Mouse (Mus musculus) gonadal fat pad, adult 2 months (tissue): ENCODE results near the gene Rabgef1. TPM values are rescaled to one million over a fixed set of nuclear protein-coding genes. Genes with fewer than 3 reads are reported as not detected.

Experiments used
- DNase-seq: peaks from one replicate; pipeline ENCODE4 v3.0.0-alpha.2; 2012; ENCODE audit warnings: low read depth
- polyA plus RNA-seq: library from polyadenylated mRNA; depleted of rRNA; stranded (reverse); fragments of >200 nt; gene quantifications from 2 replicates; pipeline ENCODE4 v1.2.3, GENCODE M21; 2012; rRNA removed

Rabgef1 gene
- 18.8 and 23.7 TPM in 2 replicates for polyA plus RNA-seq

GRCm38 (mm10) chr5:130171423-130171954 lies at the start of gene Rabgef1:
Rabgef1 (plus strand) TSS chr5:130171798.
- no peak for DNase-seq

DNA sequence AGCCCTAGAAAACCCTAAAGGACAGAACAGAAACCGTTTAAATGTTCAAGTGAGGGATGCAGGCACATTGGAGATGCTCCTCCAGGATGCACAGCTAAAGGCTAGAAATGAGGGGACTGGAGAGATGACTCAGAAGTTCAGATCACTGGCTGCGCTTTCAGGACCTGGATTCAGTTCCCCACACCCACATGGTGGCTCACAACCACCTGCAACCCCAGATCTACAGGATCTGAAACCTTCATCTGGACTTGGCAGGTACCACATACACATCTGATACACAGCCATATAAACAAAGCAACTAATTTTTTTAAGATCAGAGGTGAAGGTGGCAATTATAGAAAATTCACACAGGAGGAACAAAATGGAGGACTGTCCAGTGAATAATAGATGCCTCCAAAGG lies 49.2 kb upstream of the Rabgef1 start:
- no peak for DNase-seq

DNA sequence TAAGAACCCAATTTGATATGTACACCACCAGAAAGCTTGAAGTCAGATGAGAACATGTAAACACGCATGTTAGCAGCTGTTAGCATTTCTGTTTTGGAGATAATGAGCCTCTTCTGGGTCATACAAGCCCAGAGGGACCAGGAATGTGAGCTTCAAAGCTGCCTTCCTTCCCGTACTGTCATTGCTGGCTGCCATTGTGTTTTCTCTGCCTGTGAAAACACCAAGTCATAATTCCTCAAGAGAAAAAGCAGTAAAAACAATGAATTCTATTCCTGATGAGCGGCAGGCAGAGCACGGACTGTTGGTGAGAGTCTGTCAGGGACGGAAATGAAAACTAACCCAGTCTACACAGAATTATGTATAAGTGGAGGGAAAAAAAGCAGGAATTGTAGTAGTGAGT lies 47.3 kb upstream of the Rabgef1 start:
- DNase-seq = no peak

DNA sequence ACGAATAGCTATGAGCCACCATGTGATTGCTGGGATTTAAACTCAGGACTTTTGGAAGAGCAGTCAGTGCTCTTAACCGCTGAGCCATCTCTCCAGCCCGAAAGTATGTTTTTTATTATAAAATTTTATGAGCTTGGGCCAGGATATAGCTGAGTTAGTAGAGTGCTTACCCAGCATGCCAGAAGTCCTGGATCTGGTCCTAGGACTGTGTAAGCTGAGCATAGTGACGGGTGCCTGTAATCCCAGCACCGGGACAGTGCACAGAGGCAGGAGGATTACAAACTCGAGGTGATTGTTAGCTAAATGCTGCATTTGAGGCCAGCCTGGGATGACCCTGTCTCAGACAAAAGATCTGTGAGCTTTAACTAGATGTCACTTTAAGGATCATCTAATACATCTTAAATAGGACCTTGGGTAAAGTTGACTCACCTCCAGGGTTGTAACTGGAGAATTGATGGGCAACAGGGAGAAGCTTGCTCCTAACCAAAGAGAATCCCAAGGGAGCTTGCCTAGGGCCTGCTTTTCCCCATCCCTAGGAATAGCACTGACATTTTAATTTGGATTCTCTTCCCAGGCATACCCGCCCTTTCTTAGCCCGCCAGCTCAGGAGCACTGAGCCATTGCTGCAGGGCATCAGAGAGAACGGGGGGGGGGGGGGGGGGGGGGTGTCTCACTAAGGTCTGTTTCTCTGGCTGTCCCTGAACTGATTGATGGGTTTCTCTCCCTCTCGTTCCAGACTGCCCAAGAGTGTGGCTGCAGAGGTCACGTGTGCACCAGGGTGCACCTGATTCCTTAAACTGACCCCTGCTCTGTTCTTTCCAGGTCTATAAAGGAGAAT lies 42.7 kb upstream of the Rabgef1 start:
- DNase-seq = no peak

- DNase-seq = no peak
These were observed 42.1 kb upstream of the Rabgef1 start for GRCm38 (mm10) chr5:130129524-130129793.

- no peak for DNase-seq
These were observed 35.0 kb upstream of the Rabgef1 start for GRCm38 (mm10) chr5:130136597-130136996.

DNA sequence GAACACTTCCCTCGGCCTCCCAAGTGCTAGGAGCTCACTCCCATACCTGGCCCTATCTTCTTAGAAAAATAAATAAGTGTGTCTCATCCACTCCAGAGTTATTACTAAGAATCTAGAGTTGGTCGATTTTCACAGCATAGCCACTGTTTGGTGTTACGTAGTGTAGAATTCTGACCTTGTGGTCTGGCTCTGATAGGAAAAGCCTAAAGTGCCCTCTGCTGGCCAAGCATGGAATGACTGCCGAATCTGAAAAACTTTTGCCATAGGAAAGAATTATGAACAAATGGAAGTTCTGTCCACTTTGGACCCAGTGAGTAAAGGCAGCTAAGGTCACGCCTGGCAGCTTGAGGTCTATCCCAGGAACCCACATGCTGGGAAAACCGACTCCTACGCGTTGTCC lies 32.2 kb upstream of the Rabgef1 start:
- DNase-seq = peak; percentile 12

GRCm38 (mm10) chr5:130141138-130141537 lies 30.5 kb upstream of the Rabgef1 start:
- no peak for DNase-seq

DNA sequence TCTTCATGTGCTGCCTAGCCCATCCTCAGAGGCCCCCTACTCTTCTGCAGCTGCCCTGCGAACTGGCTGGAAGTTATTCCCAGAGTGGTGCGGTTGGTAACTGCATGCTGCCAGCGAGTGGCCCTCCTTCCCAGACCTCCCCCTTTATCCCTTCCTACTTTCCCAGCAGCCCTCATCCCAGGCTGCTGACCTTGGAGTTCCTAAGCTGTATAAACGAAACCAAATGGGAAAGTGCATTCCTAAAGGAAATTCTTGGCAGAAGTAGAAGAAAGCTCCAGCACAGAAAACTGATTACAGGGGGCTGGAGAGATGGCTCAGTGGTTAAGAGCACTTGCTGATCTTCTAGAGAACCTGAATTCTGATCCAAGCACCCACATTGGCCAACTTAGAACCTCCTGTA lies 29.6 kb upstream of the Rabgef1 start:
- DNase-seq = no peak

DNA sequence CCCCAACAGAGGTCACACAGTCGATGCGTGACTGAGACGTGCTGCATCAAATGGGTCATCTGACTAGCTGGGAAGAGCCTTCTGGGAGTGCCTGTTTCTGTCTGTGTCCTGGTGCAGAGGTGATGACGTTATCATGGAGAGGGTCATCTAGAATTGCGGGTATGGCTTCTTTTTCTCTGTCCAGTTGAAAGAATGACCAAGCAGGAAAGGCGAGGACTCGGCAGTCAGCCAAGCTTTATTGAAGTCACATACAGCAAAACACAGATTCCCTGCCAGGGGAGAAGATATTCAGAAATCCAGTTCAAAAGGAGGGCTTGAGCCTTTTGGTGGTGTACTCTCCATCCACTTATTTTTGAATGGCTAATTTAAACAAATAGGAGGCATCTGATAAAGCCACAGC lies 28.5 kb upstream of the Rabgef1 start:
- DNase-seq = no peak

DNA sequence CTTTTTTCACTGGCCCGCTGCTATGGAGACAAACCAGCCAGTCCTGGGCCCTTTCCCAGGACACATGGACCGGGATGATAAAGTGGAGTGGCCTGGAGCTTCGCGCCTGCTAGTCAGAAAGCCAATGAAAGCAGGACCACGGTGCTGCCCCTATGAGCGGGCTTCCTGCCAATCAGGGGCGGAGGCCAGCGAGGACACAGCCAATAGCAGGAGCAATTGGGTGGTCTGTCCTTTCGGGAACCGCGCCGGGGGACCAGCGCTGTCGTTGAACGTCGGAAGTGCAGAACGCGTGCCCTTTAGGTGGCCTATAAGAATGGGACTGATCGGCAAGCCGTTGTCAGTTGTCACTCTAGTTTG lies 27.6 kb upstream of the Rabgef1 start:
- no peak for DNase-seq

DNA sequence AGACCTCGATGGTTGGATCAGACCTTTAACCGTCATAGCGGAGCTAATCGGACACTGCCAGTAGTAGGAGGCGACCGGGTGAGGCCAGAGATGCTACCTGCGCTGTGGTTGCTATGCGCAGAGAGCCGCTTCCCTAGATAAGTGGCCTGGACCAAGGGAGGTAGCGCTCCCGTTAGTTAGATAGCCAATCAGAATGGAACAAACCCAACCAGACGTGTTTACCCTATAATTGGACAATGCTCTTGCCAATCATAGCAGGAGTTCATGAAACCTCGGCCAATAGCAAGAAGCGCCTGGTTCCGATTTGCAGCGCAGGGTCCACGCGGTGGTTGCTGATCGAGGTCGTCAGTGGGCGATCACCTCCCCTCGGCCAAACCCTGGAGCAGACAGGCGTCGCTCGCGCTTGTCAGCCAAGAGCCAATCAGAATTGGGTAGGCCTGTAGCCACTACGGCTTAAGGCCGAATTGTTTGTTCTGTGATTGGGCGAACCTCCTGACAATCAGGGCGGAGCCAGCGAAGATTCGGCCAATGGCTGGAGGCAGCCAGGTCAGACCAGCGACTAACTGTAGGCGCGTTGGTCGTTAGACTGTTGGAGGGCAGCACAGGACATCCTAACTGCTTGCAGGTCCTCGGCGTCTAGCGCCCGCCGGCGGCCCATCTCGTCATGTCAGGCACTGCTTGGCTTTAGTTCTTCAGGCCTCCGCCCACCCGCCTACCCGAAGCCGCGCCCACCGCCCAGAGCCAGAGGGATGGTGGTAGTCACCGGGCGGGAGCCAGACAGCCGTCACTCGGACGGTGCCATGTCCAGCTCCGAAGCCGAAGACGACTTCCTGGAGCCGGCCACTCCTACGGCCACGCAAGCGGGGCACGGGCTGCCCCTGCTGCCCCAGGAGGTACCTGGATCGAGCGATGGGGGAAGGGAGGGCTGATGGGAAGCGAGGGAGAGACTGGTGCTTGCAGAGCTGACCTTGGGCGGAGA lies 27.0 kb upstream of the Rabgef1 start, which contains the start of gene Kctd7:
Gene Kctd7, plus strand, starts transcription at position 528 of the 979 bp plus-strand sequence.
- DNase-seq = peak; percentile 86

- DNase-seq = no peak
These were observed 25.6 kb upstream of the Rabgef1 start for GRCm38 (mm10) chr5:130145961-130146360.

DNA sequence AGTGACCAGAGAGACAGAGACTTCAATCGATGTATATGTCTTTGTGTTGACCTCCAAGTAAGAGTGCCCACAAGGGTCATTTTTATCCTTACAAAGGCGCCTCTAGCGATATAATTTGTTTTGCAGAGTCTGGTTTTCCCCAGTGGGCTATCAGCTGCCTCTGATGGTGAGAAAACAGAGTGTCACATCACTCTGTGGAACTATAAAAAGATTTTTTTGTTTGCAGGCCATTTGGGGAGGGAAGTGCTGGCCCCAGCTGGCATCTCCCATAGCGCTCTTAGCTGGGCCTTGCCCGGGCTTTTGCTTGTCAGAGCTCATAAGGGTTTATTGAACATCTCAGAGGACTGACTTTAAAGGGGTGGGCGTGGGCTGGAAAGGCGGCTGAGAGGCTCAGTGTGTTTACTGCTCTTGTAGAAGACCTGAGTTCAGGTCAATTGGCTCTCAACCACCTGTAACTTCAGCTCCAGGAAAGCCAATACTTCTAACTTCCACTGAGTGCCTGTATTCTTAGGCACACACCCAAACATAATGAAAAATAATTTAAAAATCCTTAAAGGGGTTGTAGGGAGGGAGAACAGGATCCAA lies 21.8 kb upstream of the Rabgef1 start:
- no peak for DNase-seq

DNA sequence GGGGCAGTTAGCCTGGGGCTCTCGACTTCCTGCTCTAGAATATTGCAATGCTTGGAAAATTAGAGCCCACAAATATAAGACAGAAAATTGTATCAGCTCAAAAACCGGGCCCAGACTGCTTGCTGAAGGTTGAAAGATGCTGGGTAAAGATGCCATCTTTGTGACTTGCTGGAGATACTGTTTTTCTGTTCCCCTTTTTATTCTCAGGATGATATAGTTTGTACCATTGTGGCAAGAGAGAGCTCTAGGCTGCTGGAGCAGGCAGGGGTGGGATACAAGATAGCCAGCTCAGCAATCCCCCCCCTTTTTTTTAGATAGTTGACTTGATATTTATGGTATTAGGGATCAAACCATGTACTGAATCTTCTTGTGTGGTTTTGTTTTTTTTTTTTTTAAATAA lies 17.3 kb upstream of the Rabgef1 start:
- DNase-seq = no peak

GRCm38 (mm10) chr5:130158545-130158944 lies 13.1 kb upstream of the Rabgef1 start:
- no peak for DNase-seq

GRCm38 (mm10) chr5:130159761-130160201 lies 11.8 kb upstream of the Rabgef1 start:
- DNase-seq = no peak

- no peak for DNase-seq
These were observed 7.9 kb upstream of the Rabgef1 start for GRCm38 (mm10) chr5:130163670-130164069.

GRCm38 (mm10) chr5:130165213-130165612 lies 6.4 kb upstream of the Rabgef1 start:
- no peak for DNase-seq

DNA sequence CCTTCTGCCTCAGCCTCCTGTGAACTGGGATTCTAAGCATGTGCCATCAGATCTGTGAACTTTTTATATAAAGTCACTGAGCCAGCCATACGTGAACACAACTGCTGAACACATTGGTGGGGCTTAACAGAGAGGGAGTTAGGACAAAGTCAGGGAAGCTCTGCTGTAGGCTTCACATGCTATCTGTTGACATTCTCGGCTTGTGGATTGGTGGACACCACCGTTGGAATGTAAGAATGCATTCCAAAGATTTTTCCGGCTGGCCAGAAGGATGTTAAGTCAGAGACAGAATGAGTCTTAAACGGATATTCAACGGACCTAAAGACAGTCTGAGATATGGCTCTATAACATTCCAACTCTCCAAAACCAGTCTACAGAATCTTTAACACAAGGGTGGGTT lies 2.5 kb upstream of the Rabgef1 start:
- no peak for DNase-seq

- DNase-seq = no peak
These were observed 754 bp upstream of the Rabgef1 start for GRCm38 (mm10) chr5:130170666-130171422.
